Mouse (Mus musculus) myocyte (in vitro differentiated cells): ENCODE results near the gene 4930402F06Rik. TPM values are rescaled to one million over a fixed set of nuclear protein-coding genes. Genes with fewer than 3 reads are reported as not detected.

Experiments
- H3K27me3 ChIP-seq: one replicate; pipeline ENCODE4 v1.6.1; 2011; ENCODE audit not compliant: control insufficient read depth, insufficient read depth, insufficient read length
- H3K36me3 ChIP-seq: one replicate; pipeline ENCODE4 v1.6.1; 2011; ENCODE audit not compliant: control insufficient read depth, insufficient read depth
- H3K4me2 ChIP-seq: one replicate; pipeline ENCODE4 v1.6.1; 2011; ENCODE audit warnings: low read depth, control low read depth
- H3K4me3 ChIP-seq: one replicate; pipeline ENCODE4 v1.5.1; 2011; ENCODE audit warnings: mild to moderate bottlenecking, control low read depth, moderate library complexity
- H3K79me2 ChIP-seq: one replicate; pipeline ENCODE4 v1.6.1; 2011; ENCODE audit not compliant: control insufficient read depth, insufficient read depth
- H3ac ChIP-seq: one replicate; pipeline ENCODE4 v1.6.1; 2011; ENCODE audit not compliant: control insufficient read depth, insufficient read length
- CEBPB ChIP-seq: IDR thresholded peaks from 2 replicates; pipeline ENCODE4 v1.6.1; 2011; ENCODE audit warnings: mild to moderate bottlenecking, moderate library complexity; ENCODE audit not compliant: poor library complexity, insufficient read depth, severe bottlenecking
- E2F4 ChIP-seq: IDR thresholded peaks from one replicate; pipeline ENCODE4 v1.6.1; 2011; ENCODE audit warnings: mild to moderate bottlenecking, control low read depth, moderate library complexity; ENCODE audit not compliant: insufficient read depth
- MAX ChIP-seq: IDR thresholded peaks from one replicate; pipeline ENCODE4 v1.6.1; 2011; ENCODE audit warnings: low read depth, mild to moderate bottlenecking, control low read depth
- MYOD1 ChIP-seq, 3 experiments: IDR thresholded peaks; one replicate each; pipeline ENCODE4 v1.6.1; 2011; ENCODE audit warnings: control low read depth in 2 of 3, low read depth in 2 of 3, mild to moderate bottlenecking in 2 of 3, moderate library complexity in 1 of 3; ENCODE audit not compliant: insufficient read length in 2 of 3, control insufficient read depth in 1 of 3
- MYOG ChIP-seq, 3 experiments: IDR thresholded peaks; one replicate each; pipeline ENCODE4 v1.6.1; 2011; ENCODE audit warnings: control low read depth in 2 of 3, low read depth in 2 of 3, mild to moderate bottlenecking in 2 of 3; ENCODE audit not compliant: insufficient read length in 2 of 3, control insufficient read depth in 1 of 3, insufficient read depth in 1 of 3
- POLR2A ChIP-seq: IDR thresholded peaks from one replicate; pipeline ENCODE4 v1.6.1; 2011; ENCODE audit warnings: low read depth, mild to moderate bottlenecking, control low read depth, moderate library complexity; ENCODE audit not compliant: insufficient read length
- POLR2AphosphoS2 ChIP-seq: IDR thresholded peaks from one replicate; pipeline ENCODE4 v1.6.1; 2011; ENCODE audit warnings: low read depth, control low read depth; ENCODE audit not compliant: insufficient read length
- REST ChIP-seq: IDR thresholded peaks from one replicate; pipeline ENCODE4 v1.6.1; 2011; ENCODE audit warnings: mild to moderate bottlenecking, control low read depth, moderate library complexity; ENCODE audit not compliant: insufficient read depth, insufficient read length
- SRF ChIP-seq: IDR thresholded peaks from one replicate; pipeline ENCODE4 v1.6.1; 2011; ENCODE audit warnings: low read depth; ENCODE audit not compliant: control insufficient read depth, insufficient read length
- TCF12 ChIP-seq: IDR thresholded peaks from one replicate; pipeline ENCODE4 v1.6.1; 2011; ENCODE audit warnings: mild to moderate bottlenecking, control low read depth; ENCODE audit not compliant: poor library complexity, insufficient read depth, severe bottlenecking
- TCF3 ChIP-seq: IDR thresholded peaks from one replicate; pipeline ENCODE4 v1.6.1; 2011; ENCODE audit warnings: low read depth, control low read depth; ENCODE audit not compliant: insufficient read length
- USF1 ChIP-seq: IDR thresholded peaks from one replicate; pipeline ENCODE4 v1.6.1; 2011; ENCODE audit warnings: low read depth, mild to moderate bottlenecking, control low read depth, moderate library complexity
- polyA plus RNA-seq: library from polyadenylated mRNA; unstranded; fragments of >200 nt; fragmentation: generic; extraction: Trizol; gene quantifications from one replicate; pipeline ENCODE4 v1.2.1, GENCODE M21; 2012; ENCODE audit warnings: missing spikeins

Gene 4930402F06Rik
- polyA plus RNA-seq, 1 experiment = not detected

DNA sequence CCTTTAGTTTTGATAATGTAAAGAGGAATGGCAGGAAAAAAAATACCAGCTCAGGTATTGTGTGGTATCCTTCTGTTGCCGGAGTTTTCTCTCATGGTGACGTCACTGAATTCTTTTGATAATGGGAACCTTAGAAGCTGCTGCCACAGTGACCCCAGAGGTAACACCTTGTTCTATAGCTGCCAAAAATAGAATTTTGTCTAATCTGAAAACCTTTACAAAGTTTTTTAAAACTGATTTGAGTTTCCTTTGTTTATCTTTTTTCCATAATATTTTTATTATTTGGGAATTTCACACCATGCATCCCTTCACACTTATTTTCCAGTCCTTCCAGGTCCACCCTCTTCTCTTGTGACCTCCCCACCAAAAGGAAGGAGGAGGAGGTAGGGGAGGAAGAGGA, 29.3 kb downstream of the 4930402F06Rik start, which contains the start of gene 4930568D16Rik:
Gene 4930568D16Rik, minus strand, starts transcription at position 101 of the 400 bp plus-strand sequence.
- no peaks in the 10 kb centered on the region for H3K36me3 ChIP-seq
- TF ChIP-seq POLR2AphosphoS2 = no peak
- TF ChIP-seq SRF = no peak
- TF ChIP-seq TCF3 = no peak
- no peak for TF ChIP-seq REST
- no peak for TF ChIP-seq MYOD1 (IDR thresholded peaks at IDR 0.05; ENCODE audit: control insufficient read depth in 1 of 3, insufficient read length in 2 of 3, low read depth in 2 of 3)
- TF ChIP-seq USF1 = no peak
- TF ChIP-seq TCF12 = no peak
- no peak for TF ChIP-seq POLR2A
- no peak for TF ChIP-seq MAX
- TF ChIP-seq MYOG (IDR thresholded peaks at IDR 0.05; ENCODE audit: control insufficient read depth in 1 of 3, insufficient read depth in 1 of 3, insufficient read length in 2 of 3, low read depth in 2 of 3) = no peak
- TF ChIP-seq E2F4 = no peak
- TF ChIP-seq CEBPB = no peak
- no peaks in the 10 kb centered on the region for H3K27me3 ChIP-seq
- H3ac ChIP-seq = no peak within 1 kb of the TSS
- no peak within 1 kb of the TSS for H3K4me2 ChIP-seq
- no peak within 1 kb of the TSS for H3K4me3 ChIP-seq
- H3K79me2 ChIP-seq = no peaks in the 10 kb centered on the region

DNA sequence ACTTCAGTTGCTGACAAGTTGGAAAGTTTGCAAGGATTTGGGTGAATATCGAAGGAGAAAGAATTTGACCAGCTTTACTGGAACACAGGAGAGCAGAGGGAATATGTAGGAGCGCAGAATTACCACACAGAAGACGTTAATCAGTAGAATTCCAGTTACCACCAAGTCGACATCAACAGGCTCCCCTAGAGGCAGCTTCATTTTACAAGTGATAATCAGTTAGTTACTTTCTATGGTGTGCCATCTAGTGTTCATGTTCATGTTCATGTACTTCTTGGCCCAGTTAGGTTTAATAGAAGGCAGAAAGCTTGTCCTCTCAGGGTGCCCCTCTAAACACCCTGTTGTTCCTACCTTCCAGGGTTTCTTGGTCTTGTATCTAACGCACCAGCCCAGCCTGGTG, 47.8 kb downstream of the 4930402F06Rik start:
- no peaks in the 10 kb centered on the region for H3K79me2 ChIP-seq
- no peaks in the 10 kb centered on the region for H3K36me3 ChIP-seq
- peak overlapping the region; percentile 43 for H3K4me2 ChIP-seq
- H3ac ChIP-seq = no peak overlapping the region
- H3K27me3 ChIP-seq = no peaks in the 10 kb centered on the region
- TF ChIP-seq USF1 = no peak
- TF ChIP-seq POLR2A = no peak
- TF ChIP-seq MYOG (IDR thresholded peaks at IDR 0.05; ENCODE audit: control insufficient read depth in 1 of 3, insufficient read depth in 1 of 3, insufficient read length in 2 of 3, low read depth in 2 of 3) = no peak
- no peak for TF ChIP-seq MYOD1 (IDR thresholded peaks at IDR 0.05; ENCODE audit: control insufficient read depth in 1 of 3, insufficient read length in 2 of 3, low read depth in 2 of 3)
- no peak for TF ChIP-seq MAX
- no peak for TF ChIP-seq REST
- TF ChIP-seq POLR2AphosphoS2 = no peak
- TF ChIP-seq TCF3 = no peak
- no peak for TF ChIP-seq TCF12
- TF ChIP-seq E2F4 = no peak
- no peak for TF ChIP-seq CEBPB
- no peak for TF ChIP-seq SRF
- H3K4me3 ChIP-seq = no peak overlapping the region

DNA sequence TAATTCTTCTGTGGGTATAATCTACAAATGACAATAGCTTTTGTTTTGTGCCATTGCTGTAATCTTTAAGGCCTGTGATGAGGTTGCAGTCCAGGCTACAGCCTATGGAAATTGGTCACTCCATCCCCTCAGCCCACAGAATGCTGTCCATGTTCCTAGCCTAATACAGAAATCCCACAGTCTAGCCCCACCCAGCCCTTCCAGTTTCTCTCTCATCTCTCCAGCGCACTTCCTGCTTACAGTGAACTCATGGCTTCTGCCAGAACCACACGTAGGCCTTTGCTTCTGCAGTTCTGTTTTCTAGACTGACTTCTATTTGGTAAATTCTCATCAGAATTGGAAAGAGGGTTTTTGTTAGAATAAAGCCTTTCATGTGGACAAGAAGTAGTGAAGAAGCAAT, 51.0 kb downstream of the 4930402F06Rik start:
- Histone ChIP-seq H3K79me2 (no peaks in the 10 kb centered on the region), H3ac (no peak overlapping the region), H3K4me3 (no peak overlapping the region), H3K4me2 (no peak overlapping the region), H3K27me3 (no peaks in the 10 kb centered on the region), H3K36me3 (no peaks in the 10 kb centered on the region)
- TF ChIP-seq MYOG (IDR thresholded peaks at IDR 0.05; ENCODE audit: control insufficient read depth in 1 of 3, insufficient read depth in 1 of 3, insufficient read length in 2 of 3, low read depth in 2 of 3) (no peak), USF1 (no peak), SRF (no peak), POLR2AphosphoS2 (no peak), CEBPB (no peak), TCF3 (no peak)

DNA sequence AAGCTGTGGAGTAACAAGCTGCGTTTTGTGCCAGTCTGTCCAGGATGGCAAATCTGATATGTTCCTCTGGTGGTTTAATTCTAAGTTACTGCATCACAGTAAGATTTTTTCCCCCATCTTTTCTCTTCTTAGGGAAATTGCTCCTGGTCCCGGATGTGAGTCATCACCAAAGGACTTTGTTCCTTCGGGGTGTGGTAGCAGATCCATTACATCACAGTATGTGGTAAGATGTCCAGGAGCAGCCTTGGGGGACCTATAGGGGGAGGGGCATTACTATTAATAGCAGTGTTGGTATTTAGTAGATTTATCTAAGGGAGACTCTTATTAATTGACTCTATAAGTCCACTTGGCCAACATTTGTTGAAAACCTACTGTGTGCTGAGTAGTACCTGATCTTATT, 54.4 kb downstream of the 4930402F06Rik start:
- Histone ChIP-seq H3K79me2 (no peaks in the 10 kb centered on the region), H3K36me3 (no peaks in the 10 kb centered on the region), H3K4me2 (peak overlapping the region; percentile 48), H3K4me3 (no peak overlapping the region), H3K27me3 (no peaks in the 10 kb centered on the region), H3ac (no peak overlapping the region)
- TF ChIP-seq E2F4 = no peak
- TF ChIP-seq CEBPB = peak; percentile 79

DNA sequence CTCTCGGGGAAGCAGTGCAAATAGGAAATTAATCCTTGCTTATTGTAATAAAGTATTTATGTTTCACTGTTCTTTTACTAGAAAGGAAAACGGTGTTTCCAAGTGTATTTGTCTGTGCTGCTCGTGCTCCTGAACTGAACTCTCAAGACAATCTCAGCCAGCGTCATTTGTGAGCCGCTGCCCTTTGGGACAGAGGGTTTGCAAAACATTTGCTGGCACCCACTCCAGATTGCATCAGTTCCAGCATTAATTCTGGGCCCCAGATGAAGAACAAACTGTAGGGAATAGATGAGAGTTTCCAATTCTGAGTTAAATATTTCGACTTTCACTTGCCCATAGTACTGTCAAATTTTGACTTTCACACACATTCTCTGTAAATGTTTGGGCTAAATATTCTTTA, 58.3 kb downstream of the 4930402F06Rik start:
- Histone ChIP-seq H3K4me3 (no peak overlapping the region), H3K79me2 (peaks cover 26% of the 10 kb centered on the region), H3K4me2 (peak overlapping the region; percentile 99), H3K36me3 (no peaks in the 10 kb centered on the region), H3ac (no peak overlapping the region), H3K27me3 (no peaks in the 10 kb centered on the region)
- no peak for TF ChIP-seq POLR2A
- peak; percentile 56; the same call in 1 of the 2 replicates for TF ChIP-seq CEBPB

DNA sequence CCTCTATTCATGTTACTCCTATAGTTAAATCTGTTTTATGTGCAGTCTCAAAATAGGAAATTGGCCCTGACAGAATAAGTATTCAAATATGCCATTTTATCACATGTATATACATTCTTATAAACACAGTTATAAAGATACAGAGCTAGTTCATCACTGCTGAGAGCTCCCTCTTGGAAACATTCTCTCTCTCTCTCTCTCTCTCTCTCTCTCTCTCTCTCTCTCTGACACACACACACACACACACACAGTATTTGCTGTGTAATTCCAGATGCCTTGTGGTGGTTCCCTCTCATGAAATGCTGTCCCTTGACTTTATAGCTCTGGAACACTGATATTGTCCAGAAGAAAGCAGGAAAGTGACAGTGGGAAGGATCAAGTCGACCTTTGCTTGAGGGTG, 58.9 kb downstream of the 4930402F06Rik start:
- TF ChIP-seq SRF (no peak), MAX (no peak), USF1 (no peak), TCF12 (no peak), POLR2AphosphoS2 (no peak), MYOD1 (IDR thresholded peaks at IDR 0.05; ENCODE audit: control insufficient read depth in 1 of 3, insufficient read length in 2 of 3, low read depth in 2 of 3) (no peak), POLR2A (no peak), E2F4 (no peak), TCF3 (no peak), REST (no peak), CEBPB (no peak), MYOG (IDR thresholded peaks at IDR 0.05; ENCODE audit: control insufficient read depth in 1 of 3, insufficient read depth in 1 of 3, insufficient read length in 2 of 3, low read depth in 2 of 3) (no peak)
- no peaks in the 10 kb centered on the region for H3K27me3 ChIP-seq

More for the DNA sequence above, 58.9 kb downstream of the 4930402F06Rik start:
- peaks cover 33% of the 10 kb centered on the region for H3K79me2 ChIP-seq
- H3K36me3 ChIP-seq = no peaks in the 10 kb centered on the region
- no peak overlapping the region for H3ac ChIP-seq
- H3K4me2 ChIP-seq = peak overlapping the region; percentile 99
- peak overlapping the region; percentile 82 for H3K4me3 ChIP-seq
